ENCODE assay signal across 32 mouse cellular contexts in the genomic region with DNA sequence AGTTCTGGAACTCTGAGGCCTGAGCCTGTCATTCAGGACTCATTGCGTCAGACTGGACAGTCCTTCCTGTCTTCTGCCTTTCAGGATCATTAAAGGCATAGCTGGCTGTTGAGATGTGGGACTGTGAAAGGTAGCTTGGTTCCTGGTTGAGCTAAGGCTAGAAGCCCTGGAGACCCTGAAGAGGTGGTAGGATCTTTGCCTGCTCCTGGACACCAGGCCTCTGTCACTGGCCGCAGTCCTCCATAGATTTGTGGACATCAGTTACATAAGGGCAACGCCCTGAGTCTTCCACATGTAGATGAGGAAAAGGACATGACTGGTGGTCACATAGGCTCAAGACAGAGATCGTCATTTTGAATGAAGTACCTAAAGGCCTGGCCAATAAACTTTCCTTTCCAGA.
"Had no signal": no experiment of that assay in that cellular context is flagged by ENCODE, and none has a peak within 500 bp of the region (broad histone marks: within the 10 kb centered on the region; RNA-seq: fewer than 3 reads in every experiment).

No protein-coding gene starts in this region.

- H3K4me2 ChIP-seq: limb, embryonic 12.5 days; limb, embryonic 13.5 days; limb, embryonic 15.5 days; liver, embryonic 11.5 days; liver, embryonic 12.5 days; liver, embryonic 13.5 days; liver, embryonic 15.5 days; lung, embryonic 14.5 days; lung, embryonic 15.5 days; midbrain, embryonic 11.5 days; midbrain, embryonic 12.5 days; midbrain, embryonic 13.5 days; midbrain, embryonic 15.5 days; neural tube, embryonic 12.5 days had no signal

- H3K9me3 ChIP-seq: limb, embryonic 10.5 days; limb, embryonic 13.5 days; limb, embryonic 15.5 days; liver, embryonic 12.5 days; liver, embryonic 13.5 days; liver, embryonic 15.5 days; lung, embryonic 15.5 days; midbrain, embryonic 12.5 days; midbrain, embryonic 13.5 days; midbrain, embryonic 15.5 days; neural tube, embryonic 12.5 days had no signal

- ATAC-seq: liver, embryonic 12.5 days; liver, postnatal 0 days; lung, postnatal 0 days; midbrain, embryonic 13.5 days; midbrain, embryonic 15.5 days; midbrain, embryonic 16.5 days had no signal

- DNase-seq: left cerebral cortex, postnatal 4 days; liver; liver, embryonic 13.5 days; liver, postnatal 0 days; lung, adult 18-20 months; lung, adult 2 months; lung, embryonic 14.5 days; lung, postnatal 10 days; lung, postnatal 14 days; lung, postnatal 36 days; lung, postnatal 4 days; midbrain, embryonic 14.5 days had no signal

- H3K36me3 ChIP-seq: limb, embryonic 10.5 days; limb, embryonic 12.5 days; limb, embryonic 13.5 days; limb, embryonic 15.5 days; liver, embryonic 12.5 days; liver, embryonic 13.5 days; liver, embryonic 15.5 days; lung, embryonic 15.5 days; midbrain, embryonic 10.5 days; midbrain, embryonic 12.5 days; midbrain, embryonic 13.5 days; midbrain, embryonic 15.5 days; neural tube, embryonic 12.5 days had no signal

- H3K27me3 ChIP-seq: limb, embryonic 12.5 days; limb, embryonic 13.5 days; limb, embryonic 15.5 days; liver, embryonic 12.5 days; liver, embryonic 13.5 days; liver, embryonic 15.5 days; lung, embryonic 15.5 days had no signal

- H3K27ac ChIP-seq: limb, embryonic 10.5 days; limb, embryonic 12.5 days; limb, embryonic 13.5 days; limb, embryonic 15.5 days; liver, embryonic 12.5 days; liver, embryonic 13.5 days; liver, embryonic 14.5 days; liver, embryonic 15.5 days; lung, embryonic 15.5 days; macrophage; midbrain, embryonic 10.5 days; midbrain, embryonic 12.5 days; midbrain, embryonic 13.5 days; midbrain, embryonic 15.5 days; neural tube, embryonic 12.5 days had no signal

- H3K9ac ChIP-seq: limb, embryonic 12.5 days; limb, embryonic 13.5 days; limb, embryonic 15.5 days; liver, embryonic 12.5 days; liver, embryonic 13.5 days; liver, embryonic 14.5 days; liver, embryonic 15.5 days; liver, postnatal 0 days; lung, embryonic 14.5 days; lung, embryonic 15.5 days; midbrain, embryonic 12.5 days; midbrain, embryonic 13.5 days; midbrain, embryonic 15.5 days; neural tube, embryonic 12.5 days had no signal

- H3K4me3 ChIP-seq: limb, embryonic 10.5 days; limb, embryonic 12.5 days; limb, embryonic 13.5 days; limb, embryonic 15.5 days; liver, embryonic 12.5 days; liver, embryonic 13.5 days; liver, embryonic 15.5 days; lung, embryonic 15.5 days; megakaryocyte, embryonic 14.5 days; midbrain, embryonic 10.5 days; midbrain, embryonic 12.5 days; midbrain, embryonic 13.5 days; midbrain, embryonic 15.5 days; myocyte; neural tube, embryonic 12.5 days had no signal

- H3K4me1 ChIP-seq: limb, embryonic 12.5 days; liver, embryonic 12.5 days; liver, embryonic 13.5 days; liver, embryonic 15.5 days; midbrain, embryonic 10.5 days; midbrain, embryonic 12.5 days; midbrain, embryonic 13.5 days; midbrain, embryonic 15.5 days; neural tube, embryonic 12.5 days had no signal
